Mouse (Mus musculus) adrenal gland, postnatal 0 days (tissue): ENCODE measurements around the gene Zbtb48. TPM values are rescaled to one million over a fixed set of nuclear protein-coding genes. Genes with fewer than 3 reads are reported as not detected.

ENCODE experiments used
- polyA plus RNA-seq: library from polyadenylated mRNA; unstranded; fragments of >200 nt; fragmentation: Nextera tagmentation; extraction: Ambion mirVana; gene quantifications from 2 replicates; pipeline ENCODE4 v1.2.1, GENCODE M21; 2015

The Zbtb48 gene
- polyA plus RNA-seq, result 11.7 and 14.0 TPM in 2 replicates

DNA sequence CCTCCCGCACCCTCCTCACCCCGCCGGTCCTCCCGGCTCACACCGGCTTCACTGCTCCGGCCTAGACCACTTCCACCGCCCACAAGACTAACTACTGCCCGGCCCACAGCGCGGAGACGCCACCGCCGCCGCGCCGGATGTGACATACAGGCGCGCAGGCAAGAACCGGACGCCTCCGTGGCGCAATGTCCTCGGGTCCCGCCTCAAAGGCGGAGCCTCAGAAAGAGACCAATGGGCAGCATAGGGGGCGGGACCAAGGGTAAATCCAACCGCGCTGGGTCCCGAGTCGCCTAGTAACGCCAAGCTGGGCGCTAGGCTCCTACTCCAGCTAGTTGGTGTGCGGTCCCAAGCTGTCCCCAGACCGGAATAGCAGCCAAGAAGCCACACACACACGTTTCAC lies at the start of gene Zbtb48:
Gene Zbtb48 (minus strand): TSS at position 148 of the 400 bp plus-strand sequence.

DNA sequence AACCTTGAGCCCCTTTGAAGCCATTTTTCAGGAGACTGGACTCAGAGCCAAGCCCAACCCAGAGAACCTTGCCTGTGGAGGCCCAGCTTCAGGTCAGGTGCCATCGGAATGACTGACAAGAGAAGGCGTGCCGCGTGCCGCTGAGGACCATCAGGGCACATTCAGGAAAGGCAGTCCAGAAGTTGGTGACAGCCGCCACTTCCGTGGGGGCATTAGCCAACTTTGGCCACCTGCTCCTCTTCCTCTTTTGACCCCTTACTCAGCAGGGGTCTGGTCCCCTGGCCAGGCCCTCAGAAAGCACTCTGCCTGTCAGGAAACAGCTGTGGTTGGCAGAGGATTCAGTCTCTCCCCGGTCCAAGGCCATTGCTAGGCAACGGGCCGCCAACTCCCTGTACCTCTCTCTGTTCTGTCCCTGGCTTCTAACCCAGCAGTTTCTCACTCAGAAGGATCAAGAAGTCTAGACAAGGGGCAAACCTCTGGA lies 44.7 kb upstream of the Zbtb48 start, which contains the start of gene Plekhg5:
Gene Plekhg5 (plus strand): TSS at position 378 of the 481 bp plus-strand sequence.

DNA sequence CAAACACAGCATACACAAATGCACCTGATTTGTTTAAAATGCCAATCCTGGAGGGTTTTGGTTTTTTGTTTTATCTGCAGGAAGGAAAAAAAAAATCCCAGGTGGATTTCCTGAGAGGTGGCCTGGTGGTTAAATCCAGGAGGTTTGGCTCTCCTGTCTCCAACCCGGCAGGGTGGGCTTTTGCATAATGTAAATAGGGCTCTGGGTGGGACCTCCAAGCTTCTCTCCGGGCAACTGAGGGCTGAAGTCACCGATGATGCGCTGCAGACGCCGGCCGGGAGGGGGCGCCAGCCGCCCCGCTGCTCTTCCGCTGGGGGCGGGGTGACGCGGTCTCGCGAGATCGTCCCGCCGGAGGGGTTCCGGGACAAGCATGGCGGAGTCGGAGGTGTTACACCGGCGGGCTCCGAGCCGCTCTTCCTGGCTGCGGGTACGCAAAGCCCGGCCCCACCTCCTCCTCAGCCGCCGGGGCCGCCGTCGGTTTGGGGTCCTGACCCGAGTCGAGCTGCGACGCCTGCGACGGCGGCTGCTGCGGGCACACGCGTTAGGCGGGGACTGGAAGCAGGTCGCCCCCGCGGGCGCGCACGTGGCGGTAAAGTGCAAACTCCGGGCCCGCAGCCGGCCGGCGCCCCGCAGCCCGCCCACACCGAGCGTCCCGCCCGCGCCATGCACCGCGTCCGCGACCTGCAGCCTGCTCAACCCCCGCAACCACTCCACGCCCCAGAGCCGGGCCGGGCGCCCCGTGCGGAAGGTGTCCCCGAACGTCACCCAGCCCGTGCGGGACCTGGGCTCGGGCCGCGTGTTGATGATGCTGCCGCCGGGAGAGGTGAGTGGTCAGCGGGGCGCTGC lies 11.7 kb upstream of the Zbtb48 start, which contains the start of gene Nol9:
Gene Nol9 (plus strand): TSS at position 337 of the 846 bp plus-strand sequence.

DNA sequence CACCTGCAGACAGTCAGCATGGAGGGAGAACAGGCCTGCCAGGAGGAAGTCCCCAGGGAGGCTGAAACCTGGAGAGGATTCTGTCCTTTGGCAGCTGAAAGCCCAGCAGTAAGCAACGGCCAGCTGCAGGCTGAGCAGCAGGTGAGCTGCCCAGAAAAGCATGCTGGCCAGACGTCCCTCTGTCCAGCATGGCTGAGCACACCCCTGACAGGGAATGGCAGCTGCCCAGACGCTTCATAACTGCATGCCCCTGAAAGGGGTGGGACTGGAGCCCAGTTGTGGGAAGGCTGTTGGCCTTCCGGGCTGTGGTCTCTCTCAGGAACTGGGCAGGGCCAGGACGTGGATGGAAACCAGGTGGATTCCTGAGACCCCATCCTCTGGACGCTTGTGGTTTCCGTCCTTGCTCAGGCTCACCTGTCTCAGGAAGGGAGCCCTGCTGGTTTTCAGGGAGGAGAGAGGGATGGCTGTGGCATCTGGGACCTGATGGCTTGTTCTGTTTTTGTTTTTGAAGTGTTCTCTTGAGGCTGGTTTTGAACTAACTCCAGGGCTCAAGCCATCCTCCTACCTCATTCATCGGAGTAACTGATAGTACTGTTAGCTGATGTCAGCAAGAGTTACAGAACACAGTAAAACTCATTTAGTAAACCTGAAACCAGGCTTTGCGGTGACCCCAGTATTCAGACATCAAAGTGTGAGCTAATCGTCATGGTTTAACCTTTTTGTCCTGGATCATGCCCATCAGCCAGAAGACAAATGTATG lies 10.9 kb upstream of the Zbtb48 start, which contains the start of gene Tas1r1:
Gene Tas1r1 (minus strand): TSS at position 344 of the 760 bp plus-strand sequence.

DNA sequence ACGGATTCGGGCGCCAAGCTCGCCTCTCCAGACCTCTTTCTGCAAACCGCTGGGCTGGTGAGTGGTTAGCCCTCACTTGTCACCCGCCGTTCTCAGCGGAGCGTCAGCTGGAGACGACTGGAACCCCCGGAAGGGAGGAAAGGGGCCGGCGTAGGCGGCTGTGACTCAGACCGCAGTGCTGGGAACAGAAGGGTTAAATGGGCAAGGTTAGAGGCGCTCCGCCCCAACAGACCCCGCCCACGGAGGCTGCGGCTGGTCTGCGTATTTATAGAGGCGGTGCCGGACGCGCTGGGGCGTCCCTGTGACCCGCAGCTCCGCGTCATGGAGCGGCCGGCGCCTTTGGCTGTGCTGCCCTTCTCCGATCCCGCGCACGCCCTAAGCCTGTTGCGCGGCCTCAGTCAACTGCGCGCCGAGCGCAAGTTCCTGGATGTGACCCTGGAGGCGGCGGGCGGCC lies 18.8 kb downstream of the Zbtb48 start, which contains the start of gene Klhl21:
Gene Klhl21 (plus strand): TSS at position 182 of the 454 bp plus-strand sequence.

DNA sequence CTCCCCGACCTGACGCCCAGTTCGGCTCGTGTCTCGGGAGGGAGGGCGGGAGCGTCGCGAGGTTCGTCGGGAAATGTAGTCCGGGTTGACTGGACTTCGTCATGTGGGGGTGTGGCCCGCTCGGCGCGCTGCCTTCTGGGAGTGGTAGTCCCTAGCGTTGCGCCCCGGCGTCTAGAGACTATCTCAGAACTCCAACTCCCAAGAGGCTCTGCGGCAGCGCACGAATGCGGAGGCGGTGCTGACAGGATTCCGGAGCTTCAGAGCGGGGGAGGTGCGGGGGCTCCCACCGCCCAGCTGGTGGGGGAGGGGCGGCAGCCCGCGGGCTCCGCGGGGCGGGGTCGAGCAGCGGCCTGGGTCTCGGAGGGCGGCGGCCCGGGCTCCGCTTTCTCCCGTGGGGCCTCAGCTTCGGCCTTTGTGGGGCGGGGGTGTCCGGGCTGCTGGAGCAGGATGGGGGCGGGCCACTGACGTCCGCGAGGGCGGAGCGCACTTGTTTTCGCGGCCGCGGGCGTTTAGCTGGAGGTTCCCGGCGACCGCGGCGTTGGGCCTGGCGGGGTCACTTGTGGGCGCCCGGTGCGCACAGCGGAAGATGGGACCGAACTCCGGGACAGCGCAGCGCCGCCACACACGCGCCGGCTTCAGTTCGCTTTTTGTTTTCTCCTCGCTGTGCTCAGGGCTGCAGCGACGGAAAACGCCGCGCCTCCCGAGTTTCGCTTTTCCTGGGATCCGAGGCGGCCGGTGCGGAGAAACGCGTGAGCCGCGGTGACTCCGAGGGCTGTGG lies 31.1 kb downstream of the Zbtb48 start, which contains the start of gene Phf13:
Gene Phf13 (minus strand): TSS at position 86 of the 778 bp plus-strand sequence.

DNA sequence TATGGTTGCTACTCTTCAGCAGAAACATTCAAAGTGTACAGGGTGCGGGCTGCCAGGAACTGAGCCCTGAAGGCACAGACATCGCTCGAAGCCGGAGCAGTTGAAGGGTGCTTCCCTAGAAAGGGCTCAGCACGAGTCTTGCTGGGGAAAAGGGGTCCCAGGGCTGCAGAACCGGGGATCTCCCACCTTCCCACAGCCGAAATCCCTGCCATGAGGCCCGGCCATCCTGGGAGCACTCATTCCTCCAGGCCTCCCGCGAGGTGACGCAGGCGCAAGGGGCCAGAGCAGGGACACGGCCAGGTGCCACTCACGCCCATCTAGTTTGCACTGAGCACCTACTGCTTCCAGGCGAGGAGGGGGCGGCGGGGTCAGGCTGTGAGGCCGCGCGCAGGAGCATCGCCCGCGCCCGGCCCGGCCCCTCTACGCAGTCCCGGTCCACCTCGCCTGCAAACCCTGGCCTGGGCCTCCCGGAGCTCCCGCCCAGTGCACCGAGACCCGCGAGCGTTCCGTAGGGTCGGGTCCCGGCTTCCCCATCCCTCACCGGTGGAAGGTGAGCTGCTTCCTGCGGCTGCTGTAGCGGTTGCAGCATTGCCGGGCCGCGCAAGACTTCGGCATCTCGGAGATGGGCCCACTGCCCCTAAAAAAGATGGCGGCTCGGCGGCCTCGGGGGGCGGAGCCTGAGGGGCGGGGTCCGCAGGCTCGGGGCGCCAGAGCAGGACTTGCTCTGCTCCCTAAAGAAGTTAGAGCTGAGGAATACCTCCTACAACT lies 38.9 kb downstream of the Zbtb48 start, which contains the start of gene Thap3:
Gene Thap3 (minus strand): TSS at position 656 of the 768 bp plus-strand sequence.

Other genes starting within 250 kb of the Zbtb48 start
- 78.4 and 80.3 TPM in 2 replicates for gene Camta1, start 165.8 kb downstream of the Zbtb48 start, polyA plus RNA-seq
- gene Dnajc11, start 94.0 kb downstream of the Zbtb48 start, polyA plus RNA-seq, result 26.1 and 50.5 TPM in 2 replicates
- gene Thap3, start 38.7 kb downstream of the Zbtb48 start, polyA plus RNA-seq, result 30.5 and 39.3 TPM in 2 replicates
- gene Phf13, start 31.4 kb downstream of the Zbtb48 start, polyA plus RNA-seq, result 19.6 and 20.9 TPM in 2 replicates
- gene Klhl21, start 18.9 kb downstream of the Zbtb48 start, polyA plus RNA-seq, result 7.8 and 9.3 TPM in 2 replicates
- gene Tas1r1, start 10.9 kb upstream of the Zbtb48 start, polyA plus RNA-seq, result 0.19 TPM in 1 of 2 replicates, not detected in the other
- 10.1 and 14.7 TPM in 2 replicates for gene Nol9, start 11.7 kb upstream of the Zbtb48 start, polyA plus RNA-seq
- gene Plekhg5, start 44.8 kb upstream of the Zbtb48 start, polyA plus RNA-seq, result 5.9 and 8.2 TPM in 2 replicates
- gene Tnfrsf25, start 88.3 kb upstream of the Zbtb48 start, polyA plus RNA-seq, result 0.20 and 0.75 TPM in 2 replicates
- 1.3 and 3.3 TPM in 2 replicates for gene Espn, start 124.7 kb upstream of the Zbtb48 start, polyA plus RNA-seq
- 0.13 TPM in 1 of 2 replicates, not detected in the other for gene Hes2, start 131.2 kb upstream of the Zbtb48 start, polyA plus RNA-seq
- 43.7 and 96.9 TPM in 2 replicates for gene Acot7, start 150.5 kb upstream of the Zbtb48 start, polyA plus RNA-seq
- 6.7 and 13.1 TPM in 2 replicates for gene Gpr153, start 246.6 kb upstream of the Zbtb48 start, polyA plus RNA-seq